Mouse (Mus musculus): Measurements from ENCODE around the gene Cldn24.

DNA sequence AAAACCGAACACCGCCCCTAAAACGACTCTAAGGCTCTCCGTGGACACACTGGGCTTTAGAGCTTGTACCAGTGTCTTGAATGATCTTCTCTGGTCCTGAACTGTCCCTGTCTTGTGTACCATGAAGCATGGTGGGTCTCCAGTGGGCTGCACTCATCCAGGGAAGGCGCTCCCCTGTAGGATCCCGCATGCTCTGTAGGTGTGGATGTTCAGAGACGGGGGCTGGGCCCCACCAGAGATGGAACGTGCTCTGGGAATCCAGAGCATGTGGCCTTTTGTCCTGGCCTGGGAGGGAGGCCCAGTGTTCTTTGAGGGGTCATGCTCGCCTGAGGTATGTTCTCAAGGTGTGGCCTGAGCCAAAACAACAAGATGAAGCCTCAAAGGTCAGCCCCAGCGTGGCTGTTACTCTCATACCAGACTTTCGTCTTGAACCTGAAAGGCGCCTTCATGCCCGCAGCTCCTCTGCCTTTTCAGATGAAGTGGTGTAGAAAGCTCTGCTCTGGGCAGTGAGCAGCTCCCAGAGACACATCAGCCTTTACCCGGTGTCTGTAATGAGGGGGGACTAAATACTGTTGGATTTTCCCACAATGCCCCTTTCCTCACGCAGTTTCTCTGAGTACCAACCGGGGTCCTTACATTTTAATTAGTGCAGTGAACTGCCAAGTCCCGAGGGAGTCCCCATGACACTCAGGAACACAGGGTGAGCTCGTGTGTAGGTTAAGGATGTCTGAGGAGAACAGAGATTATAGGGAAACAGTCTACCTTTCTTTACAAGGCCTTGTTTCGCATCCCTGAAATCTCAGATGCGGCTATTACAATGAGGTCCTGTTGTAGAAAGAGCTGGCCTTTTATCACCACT is 800 bp upstream of the Cldn24 start:
- no peak for TF ChIP-seq CTCF (IDR thresholded peaks at IDR 0.05; ENCODE audit: borderline replicate concordance, insufficient read depth, low read length)
- no peak for TF ChIP-seq POLR2A (IDR thresholded peaks at IDR 0.05; ENCODE audit: low read depth, low read length)

Data from embryonic fibroblast, embryonic 13.5 days (primary cell).